Mouse (Mus musculus): ENCODE measurements around the gene Dicer1. TPM values are rescaled to one million over a fixed set of nuclear protein-coding genes. Genes with fewer than 3 reads are reported as not detected.

Dicer1 gene
- polyA plus RNA-seq, 1 experiment from 2014 or later = 22.5 TPM

GRCm38 (mm10) chr12:104765116-104765515, 13.4 kb upstream of the Dicer1 start:
- H3K4me3 ChIP-seq = no peak overlapping the region
- no peaks in the 10 kb centered on the region for H3K9me3 ChIP-seq (replicated peaks)
- no peak overlapping the region for H3K4me2 ChIP-seq
- no peaks in the 10 kb centered on the region for H3K36me3 ChIP-seq
- WGBS (ENCODE audit: insufficient replicate concordance) = 57% methylated on average over 5 of the region's 5 CpGs
- H3K9ac ChIP-seq = no peak overlapping the region
- no peaks in the 10 kb centered on the region; the same call in 1 of the 2 replicates for H3K27me3 ChIP-seq (replicated peaks)
- no peak overlapping the region for H3K27ac ChIP-seq
- no peaks in the 10 kb centered on the region for H3K4me1 ChIP-seq
- no peak for ATAC-seq

- H3K36me3 ChIP-seq = no peaks in the 10 kb centered on the region
- H3K4me1 ChIP-seq = no peaks in the 10 kb centered on the region
- 77% methylated on average over 6 of the region's 6 CpGs for WGBS (ENCODE audit: insufficient replicate concordance)
- no peak overlapping the region for H3K4me2 ChIP-seq
- H3K9me3 ChIP-seq (replicated peaks) = no peaks in the 10 kb centered on the region
- H3K27ac ChIP-seq = no peak overlapping the region
- no peak overlapping the region for H3K4me3 ChIP-seq
- ATAC-seq = no peak
- H3K27me3 ChIP-seq (replicated peaks) = no peaks in the 10 kb centered on the region; the same call in 1 of the 2 replicates
- H3K9ac ChIP-seq = no peak overlapping the region
Measured at GRCm38 (mm10) chr12:104763918-104764317, 12.2 kb upstream of the Dicer1 start.

- Histone ChIP-seq H3K9ac (no peak overlapping the region), H3K4me2 (no peak overlapping the region), H3K4me1 (no peaks in the 10 kb centered on the region), H3K27ac (no peak overlapping the region), H3K36me3 (no peaks in the 10 kb centered on the region), H3K4me3 (no peak overlapping the region), H3K27me3 (replicated peaks) (no peaks in the 10 kb centered on the region), H3K9me3 (replicated peaks) (no peaks in the 10 kb centered on the region)
- WGBS (ENCODE audit: insufficient replicate concordance) = 66% methylated on average over 8 of the region's 8 CpGs
- ATAC-seq = no peak
Measured at GRCm38 (mm10) chr12:104761411-104761810, 9.7 kb upstream of the Dicer1 start.

GRCm38 (mm10) chr12:104758066-104758465, 6.3 kb upstream of the Dicer1 start:
- no peaks in the 10 kb centered on the region for H3K9me3 ChIP-seq (replicated peaks)

GRCm38 (mm10) chr12:104753686-104754085, 1.9 kb upstream of the Dicer1 start:
- Histone ChIP-seq H3K36me3 (peaks cover 11% of the 10 kb centered on the region), H3K27me3 (replicated peaks) (no peaks in the 10 kb centered on the region), H3K9me3 (replicated peaks) (no peaks in the 10 kb centered on the region), H3K4me1 (peaks cover 39% of the 10 kb centered on the region), H3K4me3 (no peak overlapping the region), H3K4me2 (no peak overlapping the region), H3K9ac (no peak overlapping the region), H3K27ac (no peak overlapping the region)
- no peak for ATAC-seq
- WGBS (ENCODE audit: insufficient replicate concordance) = 70% methylated on average over 4 of the region's 4 CpGs

More at GRCm38 (mm10) chr12:104758066-104758465, 6.3 kb upstream of the Dicer1 start:
- Histone ChIP-seq H3K4me3 (no peak overlapping the region), H3K27me3 (replicated peaks) (no peaks in the 10 kb centered on the region), H3K4me2 (no peak overlapping the region), H3K36me3 (no peaks in the 10 kb centered on the region), H3K4me1 (peaks cover 6% of the 10 kb centered on the region), H3K9ac (no peak overlapping the region), H3K27ac (no peak overlapping the region)
- WGBS (ENCODE audit: insufficient replicate concordance) = 58% methylated on average over 7 of the region's 7 CpGs
- no peak for ATAC-seq

DNA sequence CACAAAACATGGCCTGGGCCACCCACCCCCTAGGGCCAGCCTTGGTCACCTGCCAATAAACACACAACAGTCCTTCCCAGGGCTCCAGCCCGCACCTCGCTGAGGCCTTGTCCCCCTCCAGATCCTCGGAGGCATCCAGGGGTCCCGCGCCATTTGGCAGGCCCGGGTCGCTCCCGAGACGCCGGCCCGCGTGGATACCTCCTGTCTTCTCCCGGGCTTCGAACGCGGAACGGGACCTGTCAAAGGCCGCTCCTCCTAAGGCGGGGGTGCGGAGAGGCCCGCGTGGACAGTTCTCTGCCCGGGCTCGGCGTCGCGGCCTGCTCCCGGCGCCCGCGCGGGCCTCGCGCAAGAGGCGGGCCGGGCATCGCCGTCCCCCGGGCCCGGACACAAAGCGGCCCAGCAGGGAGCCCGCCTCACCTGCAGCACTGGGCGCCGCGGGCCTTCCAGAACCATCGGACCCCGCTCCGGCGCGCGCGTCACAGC, 380 bp downstream of the Dicer1 start:
- Histone ChIP-seq H3K27ac (peak overlapping the region; percentile 81), H3K27me3 (replicated peaks) (no peaks in the 10 kb centered on the region), H3K4me2 (peak overlapping the region; percentile 96), H3K9ac (peak overlapping the region; percentile 87), H3K36me3 (peaks cover 11% of the 10 kb centered on the region), H3K4me1 (peaks cover 57% of the 10 kb centered on the region), H3K9me3 (replicated peaks) (no peaks in the 10 kb centered on the region), H3K4me3 (peak overlapping the region; percentile 78)
- peak; percentile 9; the same call in 1 of the 2 replicates for ATAC-seq
- under 1% methylated on average over 51 of the region's 52 CpGs for WGBS (ENCODE audit: insufficient replicate concordance)

DNA sequence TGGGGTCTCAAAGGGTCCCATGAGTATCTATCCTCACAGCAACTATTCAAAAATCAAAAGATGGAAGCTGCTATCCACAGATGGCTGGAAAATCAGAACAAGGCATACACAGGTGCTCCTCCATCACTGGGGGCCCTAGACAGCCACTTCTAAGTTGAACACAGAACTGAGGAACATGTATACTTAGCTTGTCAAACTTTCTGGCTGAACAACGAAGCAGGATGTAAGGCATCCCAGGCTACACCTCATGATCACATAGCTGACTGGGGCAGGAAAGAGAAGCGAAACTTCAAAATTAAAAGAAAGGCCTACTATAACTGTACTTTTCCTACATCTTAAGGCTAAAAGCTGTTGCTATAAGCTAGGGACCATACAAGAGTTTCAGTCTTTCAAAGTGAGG, 2.8 kb downstream of the Dicer1 start:
- peaks cover 57% of the 10 kb centered on the region for H3K4me1 ChIP-seq
- no peak overlapping the region for H3K4me3 ChIP-seq
- 60% methylated on average over 2 of the region's 2 CpGs for WGBS (ENCODE audit: insufficient replicate concordance)
- no peaks in the 10 kb centered on the region for H3K9me3 ChIP-seq (replicated peaks)
- H3K27ac ChIP-seq = no peak overlapping the region
- H3K9ac ChIP-seq = no peak overlapping the region
- ATAC-seq = no peak
- no peak overlapping the region for H3K4me2 ChIP-seq
- H3K27me3 ChIP-seq (replicated peaks) = no peaks in the 10 kb centered on the region
- H3K36me3 ChIP-seq = peaks cover 21% of the 10 kb centered on the region

DNA sequence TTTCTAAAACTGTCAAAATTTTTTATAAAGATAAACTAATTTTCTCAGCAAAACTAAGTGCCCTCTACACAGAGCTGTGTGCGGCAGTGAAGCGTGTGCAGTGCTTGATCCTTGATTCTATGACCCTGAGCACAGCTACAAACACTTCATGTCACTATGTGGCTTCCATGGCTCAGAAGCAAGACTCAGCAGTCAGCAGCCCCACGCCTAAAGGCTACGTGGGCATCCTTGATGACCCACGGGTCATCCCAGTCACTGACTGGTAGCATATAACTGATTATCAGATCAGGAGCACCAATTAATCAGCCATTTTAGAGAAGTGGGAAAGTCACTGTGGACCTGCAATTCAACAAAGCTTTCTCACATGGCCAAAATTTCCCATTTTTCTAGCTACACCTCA, 4.5 kb downstream of the Dicer1 start:
- H3K4me3 ChIP-seq = no peak overlapping the region
- no peaks in the 10 kb centered on the region for H3K9me3 ChIP-seq (replicated peaks)
- no peak overlapping the region for H3K9ac ChIP-seq
- H3K36me3 ChIP-seq = peaks cover 21% of the 10 kb centered on the region
- no peak overlapping the region for H3K27ac ChIP-seq
- H3K27me3 ChIP-seq (replicated peaks) = no peaks in the 10 kb centered on the region
- 84% methylated on average over 5 of the region's 5 CpGs for WGBS (ENCODE audit: insufficient replicate concordance)
- ATAC-seq = no peak
- H3K4me2 ChIP-seq = no peak overlapping the region
- peaks cover 61% of the 10 kb centered on the region for H3K4me1 ChIP-seq

GRCm38 (mm10) chr12:104746601-104747000, 5.2 kb downstream of the Dicer1 start:
- Histone ChIP-seq H3K4me2 (no peak overlapping the region), H3K9ac (no peak overlapping the region), H3K36me3 (peaks cover 21% of the 10 kb centered on the region), H3K27me3 (replicated peaks) (no peaks in the 10 kb centered on the region), H3K27ac (no peak overlapping the region), H3K4me1 (peaks cover 68% of the 10 kb centered on the region), H3K4me3 (no peak overlapping the region), H3K9me3 (replicated peaks) (no peaks in the 10 kb centered on the region)
- WGBS (ENCODE audit: insufficient replicate concordance) = 84% methylated on average over 2 of the region's 2 CpGs
- no peak for ATAC-seq

GRCm38 (mm10) chr12:104743687-104744086, 8.1 kb downstream of the Dicer1 start:
- Histone ChIP-seq H3K9me3 (replicated peaks) (no peaks in the 10 kb centered on the region), H3K9ac (no peak overlapping the region), H3K36me3 (peaks cover 10% of the 10 kb centered on the region; the same call in 1 of the 2 replicates), H3K4me1 (peaks cover 48% of the 10 kb centered on the region), H3K4me2 (no peak overlapping the region), H3K4me3 (no peak overlapping the region), H3K27ac (no peak overlapping the region), H3K27me3 (replicated peaks) (no peaks in the 10 kb centered on the region)
- ATAC-seq = no peak
- 82% methylated on average over 4 of the region's 4 CpGs for WGBS (ENCODE audit: insufficient replicate concordance)

DNA sequence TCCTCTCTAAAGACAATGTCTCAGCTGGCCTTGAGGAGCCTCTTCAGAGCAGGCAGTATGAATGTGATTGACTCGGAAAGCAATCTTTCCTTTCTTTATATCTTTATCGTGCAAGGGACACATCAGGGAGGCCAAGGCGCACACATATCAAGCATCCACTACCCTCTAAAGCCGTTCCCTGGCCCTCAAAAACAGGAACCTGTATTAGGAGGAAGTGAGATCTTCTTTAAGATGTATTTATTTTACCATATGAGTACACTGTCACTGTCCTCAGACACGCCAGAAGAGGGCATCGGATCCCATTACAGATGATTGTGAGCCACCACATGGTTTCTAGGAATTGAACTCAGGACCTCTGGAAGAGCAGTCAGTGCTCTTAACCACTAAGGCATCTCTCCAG, 9.5 kb downstream of the Dicer1 start:
- no peak overlapping the region for H3K27ac ChIP-seq
- H3K4me1 ChIP-seq = peaks cover 35% of the 10 kb centered on the region
- H3K4me2 ChIP-seq = no peak overlapping the region
- H3K4me3 ChIP-seq = no peak overlapping the region
- no peak overlapping the region for H3K9ac ChIP-seq
- no peak for ATAC-seq
- 30% methylated on average over 6 of the region's 6 CpGs for WGBS (ENCODE audit: insufficient replicate concordance)
- H3K27me3 ChIP-seq (replicated peaks) = no peaks in the 10 kb centered on the region
- no peaks in the 10 kb centered on the region for H3K9me3 ChIP-seq (replicated peaks)
- peaks cover 21% of the 10 kb centered on the region for H3K36me3 ChIP-seq

- WGBS (ENCODE audit: insufficient replicate concordance) = 71% methylated on average over 12 of the region's 12 CpGs
- H3K27me3 ChIP-seq (replicated peaks) = no peaks in the 10 kb centered on the region
- H3K4me2 ChIP-seq = no peak overlapping the region
- no peak overlapping the region for H3K4me3 ChIP-seq
- H3K27ac ChIP-seq = no peak overlapping the region
- no peak overlapping the region for H3K9ac ChIP-seq
- H3K9me3 ChIP-seq (replicated peaks) = no peaks in the 10 kb centered on the region
- no peak for ATAC-seq
- peaks cover 27% of the 10 kb centered on the region for H3K4me1 ChIP-seq
- H3K36me3 ChIP-seq = peaks cover 26% of the 10 kb centered on the region
Measured at GRCm38 (mm10) chr12:104740841-104741787, 10.6 kb downstream of the Dicer1 start.

Data from liver, embryonic 12.5 days (tissue).